Mouse (Mus musculus) embryo, embryonic 11.5 days (tissue): ENCODE measurements around the gene Ino80b.

Source experiments
- DNase-seq: peaks from one replicate; pipeline ENCODE4 v3.0.0-alpha.2; 2012; ENCODE audit warnings: low read depth, low spot score

The Ino80b gene

GRCm38 (mm10) chr6:83118369-83118768, 6.9 kb downstream of the Ino80b start:
- no peak for DNase-seq

- no peak for DNase-seq
Measured at GRCm38 (mm10) chr6:83117616-83118015, 7.6 kb downstream of the Ino80b start.

DNA sequence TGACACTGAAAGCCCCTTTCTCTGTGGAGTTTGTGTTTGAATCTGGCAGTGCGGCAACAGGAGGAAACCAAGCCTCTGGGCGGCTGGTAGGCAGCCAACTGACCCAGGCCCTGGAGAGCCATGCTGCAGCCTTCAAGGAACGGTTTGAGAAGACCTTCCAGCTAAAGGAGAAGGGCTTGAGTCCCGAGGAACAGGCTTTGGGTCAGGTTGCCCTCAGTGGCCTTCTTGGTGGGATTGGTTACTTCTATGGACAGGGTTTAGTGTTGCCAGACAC, 8.1 kb downstream of the Ino80b start:
- DNase-seq = no peak

DNA sequence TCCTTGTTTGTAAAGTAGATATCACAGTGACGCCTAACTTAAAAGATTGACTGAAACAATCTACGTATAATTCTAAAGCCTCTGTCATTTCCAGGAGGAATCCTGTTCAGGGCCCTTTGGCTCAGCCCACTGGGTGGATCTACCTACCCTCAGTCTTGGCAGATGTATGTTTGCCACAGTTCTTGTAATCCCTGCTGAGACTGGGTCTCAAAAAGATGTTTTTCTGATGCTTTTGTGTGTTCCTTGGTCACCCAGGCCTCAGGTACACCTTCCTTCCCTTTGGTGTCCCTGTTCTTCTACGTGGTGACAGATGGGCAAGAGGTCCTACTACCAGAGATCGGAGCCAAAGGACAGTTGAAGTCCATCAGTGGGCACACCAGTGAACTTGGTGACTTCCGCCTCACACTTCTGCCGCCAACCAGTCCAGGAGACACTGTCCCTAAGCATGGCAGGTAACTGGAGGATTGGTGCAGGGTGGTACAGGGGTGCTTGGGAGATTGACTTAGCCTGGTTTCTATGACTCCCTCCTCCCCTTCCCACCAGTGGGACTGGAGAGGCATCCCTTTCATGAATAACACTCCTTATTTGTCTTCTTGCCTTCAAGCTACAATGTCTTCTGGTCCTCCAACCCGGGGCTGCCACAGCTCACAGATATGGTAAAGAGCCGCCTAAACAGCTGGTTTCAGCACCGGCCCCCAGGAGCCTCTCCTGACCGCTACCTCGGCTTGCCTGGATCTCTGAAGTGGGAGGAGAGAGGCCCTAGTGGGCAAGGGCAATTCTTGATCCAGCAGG, 8.7 kb downstream of the Ino80b start:
- DNase-seq = no peak

DNA sequence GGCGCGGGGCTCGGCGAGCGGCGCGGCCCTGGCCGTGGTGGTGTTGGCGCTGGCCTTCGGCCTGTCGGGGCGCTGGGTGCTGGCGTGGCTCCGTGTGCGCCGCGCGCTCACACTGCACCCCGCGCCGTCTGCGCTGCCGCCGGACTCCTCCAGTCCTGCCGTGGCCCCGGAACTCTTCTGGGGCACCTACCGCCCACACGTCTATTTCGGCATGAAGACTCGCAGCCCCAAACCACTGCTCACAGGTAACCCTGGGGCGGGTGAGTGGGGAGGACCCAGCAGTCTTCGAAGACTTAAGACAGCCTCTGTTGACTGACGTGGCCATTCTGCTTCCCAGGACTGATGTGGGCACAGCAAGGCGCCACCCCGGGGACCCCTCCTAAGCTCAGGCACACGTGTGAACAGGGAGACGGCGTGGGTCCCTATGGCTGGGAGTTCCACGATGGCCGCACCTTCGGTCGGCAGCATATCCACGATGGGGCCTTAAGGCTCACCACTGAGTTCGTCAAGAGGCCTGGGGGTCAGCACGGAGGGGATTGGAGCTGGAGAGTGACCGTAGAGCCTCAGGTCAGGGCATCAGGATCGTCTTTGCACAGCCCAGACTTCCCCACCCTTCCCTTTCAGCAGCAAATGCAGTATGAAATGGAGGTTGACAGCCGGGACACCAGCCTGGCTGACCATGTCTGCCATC, 9.4 kb downstream of the Ino80b start:
- no peak for DNase-seq

- DNase-seq = peak; percentile 86
Measured at GRCm38 (mm10) chr6:83115011-83115671, 10.1 kb downstream of the Ino80b start, which contains the start of gene Mogs. TSS of gene Mogs (plus strand) at chr6:83115496.

DNA sequence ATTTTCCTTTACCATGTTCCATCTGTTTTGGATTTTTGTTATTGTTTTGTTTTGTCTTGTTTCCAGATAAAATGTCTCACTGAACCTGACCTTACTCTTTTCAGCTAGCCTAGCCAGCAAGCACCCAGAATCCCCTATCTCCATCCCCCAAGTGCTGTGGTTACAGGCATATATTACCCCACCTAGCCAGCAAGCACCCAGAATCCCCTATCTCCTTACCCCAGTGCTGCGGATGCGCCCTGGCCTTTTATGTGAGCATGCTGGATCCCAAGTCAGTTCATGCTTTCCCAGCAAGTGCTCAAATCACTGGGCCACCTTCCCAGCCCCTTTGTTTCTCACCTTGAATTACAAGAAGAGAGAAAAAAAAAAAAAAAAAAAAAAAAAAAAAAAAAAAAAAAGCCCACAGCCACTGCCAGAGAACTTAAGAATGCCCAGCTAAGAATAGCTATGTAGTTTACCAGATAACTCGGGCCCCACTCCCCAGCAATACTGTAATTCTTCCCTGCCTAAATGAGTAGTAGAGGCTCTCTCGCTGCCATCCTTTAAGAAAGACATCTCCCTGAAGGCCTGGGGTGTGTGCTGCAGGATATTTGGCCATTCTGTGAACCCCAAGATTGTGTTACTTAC, 13.6 kb downstream of the Ino80b start:
- DNase-seq = no peak

- no peak for DNase-seq
Measured at GRCm38 (mm10) chr6:83108762-83109668, 16.2 kb downstream of the Ino80b start, which contains the start of gene Mrpl53. TSS of gene Mrpl53 (plus strand) at chr6:83109040.

DNA sequence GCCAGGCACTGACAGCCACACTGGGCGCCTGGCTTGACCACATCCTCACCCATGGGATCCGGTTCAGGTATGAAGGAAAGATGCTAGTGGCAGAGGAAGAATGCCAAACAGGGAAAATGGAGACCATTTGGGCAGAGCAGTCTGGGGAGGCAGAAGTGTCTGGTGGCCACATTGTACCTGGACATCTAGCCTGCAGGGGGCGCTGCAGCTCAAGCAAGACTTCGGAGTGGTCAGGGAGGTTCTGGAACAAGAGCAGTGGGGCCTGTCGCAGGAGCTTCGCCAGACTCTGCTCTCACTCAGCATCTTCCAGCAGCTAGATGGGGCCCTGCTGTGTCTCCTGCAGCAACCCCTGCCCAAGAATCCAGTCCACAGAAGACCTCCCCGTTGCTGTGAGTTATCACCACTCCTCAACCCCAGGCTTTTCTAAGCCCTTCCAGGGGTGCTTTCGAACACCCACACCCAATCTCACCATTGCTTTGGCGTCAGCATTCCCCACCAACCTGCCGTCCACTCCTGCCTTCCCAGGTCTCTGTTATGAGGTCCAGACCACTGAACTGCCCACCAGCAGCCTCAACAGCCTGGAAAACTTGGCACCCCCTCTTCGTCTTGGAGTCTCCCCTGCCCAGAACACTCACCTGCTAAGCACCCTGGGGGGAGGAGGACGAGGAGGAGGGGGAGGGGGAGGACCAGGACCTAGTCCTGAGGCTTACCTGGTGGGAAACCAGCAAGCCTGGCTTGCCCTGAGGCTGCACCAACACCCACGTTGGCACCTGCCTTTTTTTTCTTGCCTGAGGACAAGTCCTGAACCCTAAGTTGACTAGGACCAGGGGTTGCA, 17.4 kb downstream of the Ino80b start:
- no peak for DNase-seq

- DNase-seq = no peak
Measured at GRCm38 (mm10) chr6:83104158-83104557, 21.1 kb downstream of the Ino80b start.

GRCm38 (mm10) chr6:83103130-83103650, 22.0 kb downstream of the Ino80b start:
- DNase-seq = no peak

DNA sequence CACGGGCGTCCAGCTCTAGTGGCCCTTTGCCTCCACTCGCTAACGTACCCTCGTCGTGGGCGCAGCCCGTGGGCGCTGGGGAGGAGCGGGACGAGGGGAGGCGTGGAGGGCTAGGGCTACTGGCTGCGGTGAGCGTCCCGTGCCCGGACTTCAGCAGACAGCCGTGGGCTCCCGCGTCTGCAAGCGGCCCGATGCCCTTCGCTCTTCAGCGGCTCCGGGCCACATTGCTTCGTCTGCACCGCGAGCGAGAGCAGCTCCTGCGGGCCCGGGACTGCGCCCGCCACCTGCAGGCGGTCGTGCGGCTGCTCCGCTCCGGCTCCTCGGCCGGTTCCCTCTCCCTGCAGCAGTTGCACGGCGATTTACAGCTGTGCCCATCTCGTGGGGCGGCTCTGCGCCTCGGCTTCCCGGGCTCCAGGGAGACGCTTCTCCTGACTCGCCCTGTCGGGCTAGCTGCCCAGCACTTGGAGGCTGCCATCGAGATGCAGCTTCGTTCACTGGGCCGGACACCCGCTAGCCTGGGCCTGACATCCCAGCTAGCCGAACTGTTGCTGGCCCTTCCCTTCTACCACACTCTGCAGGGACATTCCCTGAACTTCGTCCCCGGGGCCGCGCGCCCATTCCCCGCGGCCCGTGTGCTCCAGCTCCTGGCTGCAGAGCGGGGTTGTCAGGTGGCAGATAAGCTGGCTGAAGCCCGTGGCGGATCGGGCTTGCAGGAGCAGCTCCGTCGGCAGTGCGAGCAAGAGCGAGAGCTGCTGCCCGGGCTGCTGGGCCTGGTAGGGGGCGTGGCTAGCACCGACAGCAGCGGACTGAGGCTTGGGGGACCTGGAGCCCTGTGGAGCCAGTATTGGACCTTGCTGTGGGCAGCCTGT, 23.3 kb downstream of the Ino80b start:
- no peak for DNase-seq

GRCm38 (mm10) chr6:83101316-83101687, 23.9 kb downstream of the Ino80b start, which contains the start of the genes Ccdc142 and Gm42688:
TSS of gene Ccdc142 (plus strand) at chr6:83101601.
TSS of gene Gm42688 (plus strand) at chr6:83101617.
- DNase-seq = peak; percentile 70

DNA sequence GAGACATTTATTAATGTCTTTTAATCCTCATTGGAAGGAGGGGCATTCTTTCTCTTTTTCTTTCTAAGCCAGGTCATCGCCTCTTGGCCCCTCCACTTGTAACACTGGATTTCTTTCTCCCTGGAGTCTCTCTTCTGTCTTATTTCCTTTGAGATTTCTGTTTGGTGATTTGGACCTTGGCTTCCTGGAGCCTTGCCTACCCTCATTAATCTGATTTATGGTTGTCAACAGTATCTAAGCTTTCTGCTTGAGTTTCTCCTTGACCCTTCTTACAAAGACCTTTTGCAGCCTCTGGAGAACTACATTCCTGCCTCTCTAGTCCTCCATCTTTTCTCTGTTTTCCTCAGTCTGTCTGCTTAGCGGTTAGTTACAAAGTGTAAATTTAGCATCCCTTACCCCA, 26.8 kb downstream of the Ino80b start:
- no peak for DNase-seq

GRCm38 (mm10) chr6:83095968-83096367, 29.3 kb downstream of the Ino80b start:
- DNase-seq = no peak

DNA sequence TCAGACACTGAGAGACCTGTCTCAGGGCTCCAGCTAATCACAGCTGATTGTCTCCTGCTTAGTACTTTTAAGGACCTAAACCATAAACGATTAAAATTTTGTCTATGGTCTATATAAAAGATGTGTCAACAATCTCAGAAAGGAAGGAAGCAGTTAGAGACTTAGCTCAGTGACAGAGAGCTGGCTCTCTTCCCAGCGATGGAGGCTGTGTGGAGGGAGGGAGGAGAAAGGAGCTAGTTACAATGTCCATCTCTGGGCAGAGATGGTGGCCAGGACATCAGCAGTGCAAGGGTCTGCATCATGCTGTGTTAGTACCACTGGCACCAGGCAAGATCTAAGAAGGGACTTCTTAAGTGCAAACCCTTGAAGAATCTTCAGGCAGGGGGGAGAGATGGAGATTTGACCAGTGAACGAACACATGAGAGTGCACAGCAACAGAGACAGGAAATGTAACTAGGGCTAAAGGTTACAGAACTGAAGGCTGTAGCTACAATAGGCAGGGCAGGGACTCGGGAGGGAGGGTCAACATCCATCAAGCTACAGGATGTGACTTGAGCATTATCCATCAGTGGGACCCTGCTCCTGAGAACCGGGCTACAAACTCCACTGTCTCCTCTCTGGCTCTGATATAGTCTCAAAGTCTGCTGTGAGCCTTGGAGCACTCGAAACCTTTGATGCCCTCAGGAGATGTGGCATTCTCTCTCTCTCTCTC, 32.7 kb downstream of the Ino80b start:
- DNase-seq = no peak

- DNase-seq = no peak
Measured at GRCm38 (mm10) chr6:83087926-83088260, 37.3 kb downstream of the Ino80b start.

- DNase-seq = no peak
Measured at GRCm38 (mm10) chr6:83087205-83087925, 37.9 kb downstream of the Ino80b start.
